In the genomic region with DNA sequence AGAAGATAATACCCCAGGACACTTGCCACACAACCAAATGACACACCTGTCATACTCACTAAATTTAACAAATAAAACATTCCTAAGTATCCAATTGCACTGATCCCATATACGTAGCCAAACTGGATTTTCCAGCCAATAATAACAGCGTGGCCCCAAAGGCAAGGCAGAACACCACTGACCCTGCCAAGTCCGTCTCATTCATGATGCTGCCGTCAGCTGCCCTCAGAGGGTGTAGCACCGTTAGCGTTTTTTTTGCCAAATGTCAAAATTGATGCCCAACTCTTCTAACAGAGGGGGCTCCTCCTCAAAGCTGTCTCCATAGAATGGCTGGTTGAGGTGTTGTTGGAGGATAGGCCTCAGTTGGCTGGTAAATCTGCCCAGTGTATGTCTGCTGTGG, we compare ENCODE assay signal across 30 mouse cellular contexts. TPM values are rescaled to one million over a fixed set of nuclear protein-coding genes. Genes with fewer than 3 reads are reported as not detected.
"Had no signal": no experiment of that assay in that cellular context is flagged by ENCODE, and none has a peak within 500 bp of the region (broad histone marks: within the 10 kb centered on the region; RNA-seq: fewer than 3 reads in every experiment).

No protein-coding gene starts in this region.

- H3K27ac ChIP-seq: kidney, postnatal 0 days; layer of hippocampus, adult 2 months; limb, embryonic 15.5 days; liver, embryonic 13.5 days; neural tube, embryonic 12.5 days; neural tube, embryonic 15.5 days; stomach, postnatal 0 days had no signal

- H3K36me3 ChIP-seq: limb, embryonic 15.5 days; liver, embryonic 13.5 days; neural tube, embryonic 12.5 days; neural tube, embryonic 15.5 days had no signal

- H3K9ac ChIP-seq: limb, embryonic 15.5 days; liver, embryonic 13.5 days; neural tube, embryonic 12.5 days; neural tube, embryonic 15.5 days had no signal

- ATAC-seq: intestine, postnatal 0 days; lung, postnatal 0 days had no signal

- H3K4me1 ChIP-seq: liver, embryonic 13.5 days; neural tube, embryonic 12.5 days; neural tube, embryonic 15.5 days had no signal

- H3K4me2 ChIP-seq: limb, embryonic 15.5 days; liver, embryonic 13.5 days; midbrain, embryonic 11.5 days; neural tube, embryonic 12.5 days; neural tube, embryonic 15.5 days had no signal

- H3K27me3 ChIP-seq: limb, embryonic 15.5 days; liver, embryonic 13.5 days; neural tube, embryonic 12.5 days; neural tube, embryonic 15.5 days had no signal

- H3K4me3 ChIP-seq: layer of hippocampus, adult 2 months; limb, embryonic 15.5 days; liver, embryonic 13.5 days; neural tube, embryonic 12.5 days; neural tube, embryonic 15.5 days had no signal

- H3K9me3 ChIP-seq: limb, embryonic 15.5 days; liver, embryonic 13.5 days; neural tube, embryonic 12.5 days; neural tube, embryonic 15.5 days had no signal

- DNase-seq: kidney, adult 2 months; kidney, postnatal 25 days; layer of hippocampus, adult 9-11 months; liver, embryonic 13.5 days; lung, postnatal 4 days; midbrain, embryonic 14.5 days; right cerebral cortex, adult 18-20 months; right cerebral cortex, postnatal 14 days; right cerebral cortex, postnatal 4 days; thymus, adult 2 months; thymus, postnatal 14 days; thymus, postnatal 4 days had no signal

RNA-seq across cellular contexts. Expression of gene Trim72, which starts 12.9 kb away (rescaled TPM):
- total RNA-seq: megakaryocyte progenitor cell, adult 5-6 weeks had no signal
- polyA plus RNA-seq: kidney, embryonic 14.5 days; liver, embryonic 13.5 days; midbrain, embryonic 14.5 days; midbrain, postnatal 0 days; neural tube, embryonic 12.5 days had no signal

RNA-seq across cellular contexts. Expression of gene Gm49368, which starts 45.8 kb away (rescaled TPM):
- total RNA-seq: layer of hippocampus, adult 2 months; layer of hippocampus, postnatal 25 days; left cerebral cortex, adult 18-20 months; left cerebral cortex, postnatal 25 days; megakaryocyte progenitor cell, adult 5-6 weeks; megakaryocyte-erythroid progenitor cell, adult 5-6 weeks; midbrain, postnatal 0 days had no signal
- polyA plus RNA-seq: intestine, postnatal 0 days; kidney, adult 2 months; kidney, embryonic 14.5 days; kidney, postnatal 0 days; limb, embryonic 11.5 days; limb, embryonic 15.5 days; liver, embryonic 13.5 days; lung, postnatal 0 days; midbrain, embryonic 11.5 days; midbrain, embryonic 14.5 days; midbrain, postnatal 0 days; neural tube, embryonic 12.5 days; neural tube, embryonic 15.5 days; stomach, embryonic 14.5 days; stomach, postnatal 0 days had no signal
